Mouse (Mus musculus) heart, embryonic 15.5 days (tissue): ENCODE results near the gene Slc35f4. TPM values are rescaled to one million over a fixed set of nuclear protein-coding genes. Genes with fewer than 3 reads are reported as not detected.

Source experiments
- ATAC-seq: fragments of 200-750 bp; cut with Nextera tagmentation; replicated peaks from 2 replicates; pipeline ENCODE4 v1.8.0; 2017; ENCODE audit warnings: low read depth, moderate TSS enrichment; ENCODE audit not compliant: insufficient number of reproducible peaks, insufficient read depth, low FRiP score
- H3K27ac ChIP-seq: fragments of 300-500 bp; sonication (generic); 2 replicates; pipeline ENCODE4 v1.5.1; 2015; ENCODE audit warnings: mild to moderate bottlenecking, inconsistent platforms
- H3K27me3 ChIP-seq: fragments of 300-500 bp; sonication (generic); 2 replicates; pipeline ENCODE4 v1.6.1; 2015; ENCODE audit warnings: inconsistent platforms
- H3K36me3 ChIP-seq: fragments of 300-500 bp; sonication (generic); 2 replicates; pipeline ENCODE4 v1.6.1; 2015; ENCODE audit warnings: mild to moderate bottlenecking, inconsistent platforms
- H3K4me1 ChIP-seq: fragments of 300-500 bp; sonication (generic); replicated peaks from 2 replicates; pipeline ENCODE4 v1.6.1; 2015; ENCODE audit warnings: inconsistent platforms
- H3K4me2 ChIP-seq: fragments of 300-500 bp; sonication (generic); 2 replicates; pipeline ENCODE4 v1.6.1; 2015; ENCODE audit warnings: inconsistent platforms, mild to moderate bottlenecking, moderate library complexity
- H3K4me3 ChIP-seq: fragments of 300-500 bp; sonication (generic); 2 replicates; pipeline ENCODE4 v1.5.1; 2015; ENCODE audit warnings: mild to moderate bottlenecking, inconsistent platforms
- H3K9ac ChIP-seq: fragments of 300-500 bp; sonication (generic); 2 replicates; pipeline ENCODE4 v1.6.1; 2015; ENCODE audit warnings: mild to moderate bottlenecking, inconsistent platforms
- H3K9me3 ChIP-seq: fragments of 300-500 bp; sonication (generic); replicated peaks from 2 replicates; pipeline ENCODE4 v1.6.1; 2016; ENCODE audit warnings: inconsistent platforms
- WGBS: fragments of 180-500 bp; shearing (Covaris S2); methylation state at CpG from one replicate; pipeline ENCODE4 v1.1.7; 2015; ENCODE audit warnings: mixed read lengths; 5-methylcytosine and 5-hydroxymethylcytosine counted together
- polyA plus RNA-seq: library from polyadenylated mRNA; unstranded; fragments of >200 nt; fragmentation: Nextera tagmentation; extraction: Ambion mirVana; gene quantifications from 2 replicates; pipeline ENCODE4 v1.2.1, GENCODE M21; 2015

Slc35f4 gene
- polyA plus RNA-seq: 0.13 TPM in 1 of 2 replicates, not detected in the other

DNA sequence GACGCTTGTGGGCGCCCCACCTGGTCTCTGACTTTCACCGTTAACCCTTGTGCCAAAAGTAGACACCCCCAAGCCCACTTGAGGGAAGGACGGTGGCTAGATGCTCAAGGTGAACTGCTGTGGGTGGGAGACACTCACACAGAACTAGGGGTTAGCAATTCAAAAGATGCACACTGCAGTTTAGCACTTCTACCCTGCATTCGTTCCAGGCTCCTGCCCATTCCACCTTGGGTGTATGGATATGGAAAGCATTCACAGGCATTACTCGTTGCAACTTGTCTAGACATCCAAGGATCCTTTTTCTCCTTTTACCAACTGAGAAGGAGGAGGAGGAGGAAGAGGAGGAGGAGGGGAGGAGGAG is at the start of gene Slc35f4:
Gene Slc35f4 (minus strand): TSS at position 116 of the 361 bp plus-strand sequence.
- H3K36me3 ChIP-seq: no peaks in the 10 kb centered on the region
- no peak for ATAC-seq
- no peaks in the 10 kb centered on the region for H3K9me3 ChIP-seq
- no peak within 1 kb of the TSS for H3K9ac ChIP-seq
- H3K27ac ChIP-seq: no peak within 1 kb of the TSS
- H3K4me2 ChIP-seq: peak within 1 kb of the TSS; percentile 86
- peak within 1 kb of the TSS; percentile 39 for H3K4me3 ChIP-seq
- peaks cover 11% of the 10 kb centered on the region for H3K27me3 ChIP-seq
- peaks cover 7% of the 10 kb centered on the region for H3K4me1 ChIP-seq
- 14% methylated on average over 6 of the region's 6 CpGs for WGBS

DNA sequence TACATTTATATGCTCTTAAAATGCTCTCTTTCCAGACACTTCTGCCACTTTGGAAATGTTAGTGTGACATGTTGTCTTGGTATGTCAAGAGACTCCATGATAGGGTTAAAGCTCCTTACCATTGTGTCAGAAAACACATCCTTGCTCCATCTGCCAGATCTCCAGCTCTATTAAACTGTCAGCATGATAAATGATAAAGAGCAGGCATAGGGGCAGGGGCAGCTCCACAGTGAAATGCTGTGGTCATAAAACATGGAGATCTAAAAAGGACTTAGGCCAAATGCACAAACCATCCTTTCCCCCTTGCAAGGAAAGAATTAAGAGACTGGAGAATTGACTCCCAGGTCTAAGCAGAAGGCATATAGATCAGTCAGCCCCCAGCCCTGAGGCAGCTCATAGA is 42.5 kb upstream of the Slc35f4 start:
- H3K9me3 ChIP-seq: no peaks in the 10 kb centered on the region
- H3K4me2 ChIP-seq: no peak overlapping the region
- ATAC-seq: no peak
- no peaks in the 10 kb centered on the region for H3K27me3 ChIP-seq
- H3K9ac ChIP-seq: no peak overlapping the region
- no peak overlapping the region for H3K4me3 ChIP-seq
- H3K27ac ChIP-seq: no peak overlapping the region
- H3K4me1 ChIP-seq: no peaks in the 10 kb centered on the region
- no peaks in the 10 kb centered on the region for H3K36me3 ChIP-seq

DNA sequence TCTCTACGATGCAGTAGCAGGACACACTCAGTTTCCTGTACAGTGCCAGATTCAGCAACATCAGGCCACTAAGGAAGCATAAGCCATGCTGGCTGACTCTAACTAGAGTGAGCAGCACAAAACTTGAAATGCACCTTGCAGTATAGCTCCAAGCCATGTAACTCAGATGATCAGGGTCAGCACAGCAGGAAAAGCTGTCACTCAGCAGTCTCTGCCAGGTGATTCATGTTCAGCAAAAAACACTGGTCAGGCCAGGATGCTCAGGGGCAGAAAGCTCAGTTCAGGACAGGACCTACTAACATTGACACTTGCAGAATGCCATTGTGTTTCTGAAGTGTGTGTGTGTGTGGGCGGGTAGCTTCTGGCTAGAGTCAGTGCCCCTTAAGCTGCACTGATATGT is 34.9 kb upstream of the Slc35f4 start:
- no peak overlapping the region for H3K4me2 ChIP-seq
- no peak overlapping the region for H3K9ac ChIP-seq
- H3K4me1 ChIP-seq: no peaks in the 10 kb centered on the region
- no peak overlapping the region for H3K27ac ChIP-seq
- no peak overlapping the region for H3K4me3 ChIP-seq
- H3K9me3 ChIP-seq: no peaks in the 10 kb centered on the region
- 63% methylated on average over 2 of the region's 2 CpGs for WGBS
- no peaks in the 10 kb centered on the region for H3K27me3 ChIP-seq
- H3K36me3 ChIP-seq: no peaks in the 10 kb centered on the region
- ATAC-seq: no peak

DNA sequence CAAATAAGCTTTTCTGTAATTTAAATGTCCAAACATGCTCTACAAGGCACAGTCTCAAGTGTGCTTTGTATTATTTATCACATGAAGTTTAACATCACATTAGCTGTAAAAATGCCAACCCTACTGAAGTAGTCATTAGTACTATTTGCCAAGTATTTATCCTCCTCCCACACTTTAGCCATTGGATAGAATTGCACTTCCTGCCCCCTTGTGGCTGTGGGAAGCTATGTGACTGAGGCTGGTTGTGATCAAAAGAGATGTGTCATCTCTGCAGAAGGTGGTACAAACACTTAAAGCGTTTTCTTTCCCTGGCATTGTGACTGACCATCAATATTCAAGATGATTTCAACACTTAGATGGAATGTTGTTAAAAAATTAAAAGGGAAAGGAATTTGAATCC is 14.3 kb upstream of the Slc35f4 start:
- Histone ChIP-seq H3K4me3 (no peak overlapping the region), H3K36me3 (no peaks in the 10 kb centered on the region), H3K4me2 (no peak overlapping the region), H3K4me1 (no peaks in the 10 kb centered on the region), H3K27ac (no peak overlapping the region), H3K9ac (no peak overlapping the region), H3K27me3 (no peaks in the 10 kb centered on the region), H3K9me3 (no peaks in the 10 kb centered on the region)
- ATAC-seq: no peak
- WGBS: 18% methylated on average over 1 of the region's 1 CpGs

DNA sequence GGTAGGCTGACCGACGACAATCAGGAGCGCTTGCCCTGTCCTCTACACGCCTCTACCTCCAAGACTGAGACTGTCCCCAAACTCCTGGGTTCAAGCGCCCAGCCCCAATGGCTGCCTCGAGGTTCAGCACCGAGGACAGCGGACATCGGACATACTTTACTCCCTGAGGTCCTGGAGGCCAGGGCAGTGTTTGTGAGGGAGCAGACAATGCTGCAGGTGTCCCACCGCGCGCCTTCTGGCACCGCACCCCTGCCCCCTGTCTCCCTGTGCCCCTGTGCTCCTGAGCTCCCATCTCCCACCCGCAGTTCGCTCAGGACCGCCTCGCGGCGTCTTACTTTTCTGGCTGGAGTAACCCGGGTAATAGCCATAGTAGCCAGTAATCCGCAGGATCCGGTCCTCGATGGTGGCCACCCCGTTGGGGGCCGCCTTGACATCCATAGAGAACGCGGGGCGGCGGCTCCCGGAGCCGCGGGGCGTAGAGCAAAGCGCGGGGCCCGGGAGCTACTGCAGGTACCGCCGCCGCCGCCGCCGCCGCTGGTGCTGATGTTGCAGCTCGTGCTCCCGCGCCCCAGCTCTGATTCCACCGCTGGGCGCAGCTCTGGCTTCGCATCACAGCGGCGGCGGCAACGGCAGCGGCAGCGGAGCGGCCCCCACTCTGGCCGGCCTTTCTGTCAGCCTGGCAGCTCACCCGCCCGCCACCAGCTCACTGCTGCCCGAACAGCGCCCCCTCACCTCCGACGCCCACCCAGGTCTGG is 493 bp downstream of the Slc35f4 start:
- Histone ChIP-seq H3K9me3 (no peaks in the 10 kb centered on the region), H3K9ac (no peak overlapping the region), H3K27me3 (peaks cover 11% of the 10 kb centered on the region), H3K27ac (no peak overlapping the region), H3K4me3 (peak overlapping the region; percentile 39), H3K4me2 (peak overlapping the region; percentile 86), H3K4me1 (peaks cover 7% of the 10 kb centered on the region), H3K36me3 (no peaks in the 10 kb centered on the region)
- peak; percentile 90 for ATAC-seq
- 1% methylated on average over 58 of the region's 63 CpGs for WGBS

DNA sequence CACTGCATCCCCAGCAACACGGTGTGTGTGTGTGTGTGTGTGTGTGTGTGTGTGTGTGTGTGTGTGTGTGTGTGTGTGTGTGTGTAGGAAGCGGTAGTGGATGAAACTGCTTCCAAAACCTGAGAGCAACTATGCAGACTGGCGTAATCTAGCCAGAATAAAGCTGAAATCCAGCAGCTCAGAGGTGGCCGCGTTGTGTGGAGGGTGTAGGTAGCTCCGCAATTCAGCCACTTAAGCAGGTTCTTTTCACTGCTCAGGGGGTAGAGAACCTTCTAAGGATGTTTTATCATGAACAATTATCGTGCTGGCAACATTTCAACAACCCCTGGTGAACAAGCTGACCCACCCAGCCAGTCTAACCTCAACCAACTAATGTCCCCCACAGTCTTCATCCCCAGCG is 1.2 kb downstream of the Slc35f4 start:
- Histone ChIP-seq H3K4me2 (no peak overlapping the region), H3K9me3 (no peaks in the 10 kb centered on the region), H3K4me3 (no peak overlapping the region), H3K27me3 (peaks cover 11% of the 10 kb centered on the region), H3K27ac (no peak overlapping the region), H3K9ac (no peak overlapping the region), H3K4me1 (peaks cover 7% of the 10 kb centered on the region), H3K36me3 (no peaks in the 10 kb centered on the region)
- ATAC-seq: no peak
- 68% methylated on average over 7 of the region's 8 CpGs for WGBS

DNA sequence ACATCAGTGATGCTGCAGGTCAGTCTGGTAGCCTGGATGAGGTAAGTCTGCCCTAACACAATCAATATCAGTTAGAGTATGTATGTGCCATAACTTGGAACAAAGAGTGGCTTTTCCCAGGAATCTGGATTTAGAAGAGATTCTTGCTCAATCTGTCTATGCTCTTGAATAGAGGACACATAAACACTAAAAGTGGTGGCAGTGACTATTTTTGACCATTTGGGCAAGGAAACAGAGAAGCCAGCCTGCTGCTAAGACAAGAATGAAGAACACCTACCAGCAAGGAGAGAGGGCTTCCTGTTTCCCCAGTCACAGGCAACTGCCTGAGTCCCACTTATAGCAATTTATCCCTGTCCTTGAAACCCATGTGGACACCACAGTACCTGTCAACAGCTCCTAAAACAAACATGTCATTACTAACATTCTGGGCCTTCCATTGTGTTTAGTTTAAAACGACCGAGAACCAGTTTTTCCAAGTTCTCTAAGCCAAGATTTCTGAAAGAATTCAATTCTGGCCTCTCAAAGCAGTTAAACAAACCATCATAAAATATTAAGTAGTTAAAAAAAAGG is 10.7 kb downstream of the Slc35f4 start:
- no peak for ATAC-seq
- no peaks in the 10 kb centered on the region for H3K27me3 ChIP-seq
- no peaks in the 10 kb centered on the region for H3K36me3 ChIP-seq
- WGBS: 28% methylated on average over 2 of the region's 2 CpGs
- H3K9me3 ChIP-seq: no peaks in the 10 kb centered on the region
- no peak overlapping the region for H3K9ac ChIP-seq
- H3K4me2 ChIP-seq: no peak overlapping the region
- H3K4me1 ChIP-seq: peaks cover 9% of the 10 kb centered on the region
- no peak overlapping the region for H3K4me3 ChIP-seq
- peak overlapping the region; percentile 76 for H3K27ac ChIP-seq

DNA sequence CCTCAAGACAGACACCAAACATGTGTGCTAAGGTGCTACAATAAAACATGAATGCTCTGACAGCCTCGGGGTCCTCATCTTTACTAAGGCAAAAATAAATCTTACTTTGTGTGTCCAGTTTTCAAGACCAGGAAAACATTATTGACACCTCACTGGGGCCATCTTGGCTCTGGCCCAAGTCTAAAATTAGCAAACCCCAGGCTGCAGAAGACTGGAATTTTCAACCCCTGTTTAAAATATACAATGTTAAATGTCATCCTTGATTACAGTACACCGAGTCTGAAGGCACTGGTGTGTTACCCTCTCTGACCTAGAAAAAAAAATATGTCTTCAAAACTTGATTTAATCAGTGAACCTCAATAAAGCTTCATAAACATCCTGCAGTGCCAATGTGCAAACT is 11.7 kb downstream of the Slc35f4 start:
- H3K9me3 ChIP-seq: no peaks in the 10 kb centered on the region
- peak; percentile 73 for ATAC-seq

DNA sequence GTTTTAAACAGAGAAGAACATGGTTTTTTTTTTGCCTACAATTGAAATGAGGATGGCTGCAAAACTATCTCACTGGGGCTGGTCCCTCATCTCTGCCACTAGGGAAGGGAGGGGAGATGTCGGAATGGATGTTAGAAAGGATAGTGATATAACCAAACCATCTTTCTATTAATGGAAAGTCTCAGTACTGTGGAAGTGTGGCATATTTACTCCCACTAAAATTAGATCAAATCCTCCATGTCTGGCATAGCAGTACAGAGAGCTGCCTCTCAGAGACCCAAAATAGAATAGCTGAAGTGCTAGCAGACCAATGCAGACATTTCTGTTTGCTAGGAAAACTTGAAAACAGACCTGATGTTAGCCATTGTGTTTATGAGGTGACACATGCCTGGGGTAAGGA is 30.7 kb downstream of the Slc35f4 start:
- Histone ChIP-seq H3K4me3 (no peak overlapping the region), H3K4me2 (no peak overlapping the region), H3K4me1 (0 out of 2 replicates have a peak, but pooled peaks cover 2% of the 10 kb centered on the region), H3K9me3 (no peaks in the 10 kb centered on the region), H3K9ac (no peak overlapping the region), H3K27ac (peak overlapping the region; percentile 72), H3K36me3 (no peaks in the 10 kb centered on the region), H3K27me3 (no peaks in the 10 kb centered on the region)
- ATAC-seq: no peak
- WGBS: 53% methylated on average over 1 of the region's 1 CpGs

More for the DNA sequence above, 11.7 kb downstream of the Slc35f4 start:
- Histone ChIP-seq H3K9ac (no peak overlapping the region), H3K4me3 (no peak overlapping the region), H3K4me1 (peaks cover 9% of the 10 kb centered on the region), H3K27ac (peak overlapping the region; percentile 76), H3K27me3 (no peaks in the 10 kb centered on the region), H3K4me2 (no peak overlapping the region), H3K36me3 (no peaks in the 10 kb centered on the region)
- WGBS: 17% methylated on average over 2 of the region's 2 CpGs

DNA sequence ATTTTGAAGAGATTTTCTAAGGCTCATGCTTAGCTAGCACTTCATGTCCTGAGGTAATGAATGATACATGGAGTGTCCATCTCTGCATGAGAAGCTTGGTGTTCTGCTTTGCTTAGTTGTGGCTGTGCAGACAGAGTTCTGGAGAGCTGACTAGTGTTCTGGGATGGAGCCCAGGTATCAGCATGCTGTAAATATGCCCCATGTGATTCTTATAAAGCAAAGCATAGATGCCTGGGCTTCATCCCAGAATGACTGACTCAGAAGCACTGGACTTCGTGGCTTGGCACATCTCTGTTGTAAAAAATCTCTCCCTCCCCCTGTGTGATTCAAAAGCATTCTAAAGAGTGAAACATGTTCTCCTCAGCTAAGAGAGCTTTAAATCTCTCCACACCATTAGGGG is 32.1 kb downstream of the Slc35f4 start:
- Histone ChIP-seq H3K27ac (peak overlapping the region; percentile 63), H3K36me3 (no peaks in the 10 kb centered on the region), H3K27me3 (no peaks in the 10 kb centered on the region), H3K9ac (no peak overlapping the region), H3K9me3 (no peaks in the 10 kb centered on the region), H3K4me3 (no peak overlapping the region), H3K4me2 (no peak overlapping the region), H3K4me1 (0 out of 2 replicates have a peak, but pooled peaks cover 2% of the 10 kb centered on the region)
- WGBS: 24% methylated on average over 1 of the region's 1 CpGs
- no peak; the same call in 1 of the 2 replicates for ATAC-seq

DNA sequence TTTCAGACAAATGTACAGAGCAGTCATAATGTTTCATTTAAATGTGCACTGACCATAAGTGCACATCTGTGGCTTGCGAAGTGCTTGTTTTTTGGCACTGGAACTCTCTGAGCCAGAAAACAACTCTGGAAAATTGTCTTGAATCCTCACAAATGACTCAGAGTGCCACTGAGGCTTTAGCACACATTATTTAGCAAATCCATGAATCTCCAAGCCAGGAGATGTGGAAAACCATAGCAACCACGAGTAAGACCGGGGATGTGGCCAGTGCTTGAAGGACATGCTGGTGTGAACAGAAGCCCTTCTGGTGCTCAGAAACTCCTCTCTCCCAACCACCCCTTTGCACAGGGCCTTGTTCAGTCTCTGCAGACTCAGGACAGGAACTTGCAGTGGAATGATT is 33.3 kb downstream of the Slc35f4 start:
- ATAC-seq: no peak
- Histone ChIP-seq H3K9me3 (no peaks in the 10 kb centered on the region), H3K4me3 (no peak overlapping the region)

DNA sequence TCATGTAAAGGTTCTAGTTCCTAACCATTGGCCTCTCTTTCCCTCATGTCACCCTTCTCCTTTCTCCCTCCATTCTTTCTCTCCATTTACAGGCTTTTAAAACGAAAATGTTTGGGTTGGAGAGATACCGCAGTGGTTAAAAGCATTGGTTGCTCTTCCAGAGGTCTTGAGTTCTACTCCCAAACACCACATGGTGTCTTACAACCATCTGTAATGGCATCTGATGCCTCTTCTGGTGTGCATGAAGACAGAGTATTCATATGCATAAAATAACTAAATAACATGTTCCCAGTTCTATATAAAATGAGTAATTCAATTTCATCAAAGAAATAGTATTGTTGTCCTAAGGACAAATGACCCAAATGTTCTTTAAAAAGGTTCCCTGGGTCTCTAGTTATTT is 49.2 kb downstream of the Slc35f4 start:
- Histone ChIP-seq H3K27ac (no peak overlapping the region), H3K9me3 (no peaks in the 10 kb centered on the region), H3K4me3 (no peak overlapping the region), H3K9ac (no peak overlapping the region), H3K4me2 (no peak overlapping the region), H3K36me3 (no peaks in the 10 kb centered on the region), H3K27me3 (no peaks in the 10 kb centered on the region), H3K4me1 (no peaks in the 10 kb centered on the region)
- no peak for ATAC-seq
- 69% methylated on average over 2 of the region's 2 CpGs for WGBS

More for the DNA sequence above, 33.3 kb downstream of the Slc35f4 start:
- H3K27ac ChIP-seq: no peak overlapping the region
- no peak overlapping the region for H3K4me2 ChIP-seq
- H3K9ac ChIP-seq: no peak overlapping the region
- H3K36me3 ChIP-seq: no peaks in the 10 kb centered on the region
- H3K4me1 ChIP-seq: 0 out of 2 replicates have a peak, but pooled peaks cover 2% of the 10 kb centered on the region
- 73% methylated on average over 3 of the region's 3 CpGs for WGBS
- H3K27me3 ChIP-seq: no peaks in the 10 kb centered on the region
